In genomic region chr12:84487324-84488056, GRCm38 (mm10) we compare ENCODE assay signal across 10 mouse cellular contexts. TPM values are rescaled to one million over a fixed set of nuclear protein-coding genes. Genes with fewer than 3 reads are reported as not detected.
DNase-seq lines count a peak whose midpoint lies in the region; ATAC-seq and TF ChIP-seq lines count a peak whose summit lies in the region.
"Had no signal": no experiment of that assay in that cellular context is flagged by ENCODE, and none has a peak within 500 bp of the region (broad histone marks: within the 10 kb centered on the region; RNA-seq: fewer than 3 reads in every experiment).

No protein-coding gene starts in this region.

- DNase-seq in heart, adult 2 months = peak; percentile 38 to 40
- peak; percentile 4 for DNase-seq in forelimb bud, embryonic 11.5 days (ENCODE audit: low read depth, low spot score)
- DNase-seq in midbrain, embryonic 14.5 days = peak; percentile 81
- DNase-seq in stomach, postnatal 0 days (ENCODE audit: low spot score) = no peak
- no peak for DNase-seq in urinary bladder, postnatal 10 days (ENCODE audit: low spot score)

- H3K9ac ChIP-seq in heart, adult 2 months (ENCODE audit: low read depth, low read length) = no peak overlapping the region
- no peak overlapping the region for H3K9ac ChIP-seq in heart, embryonic 12.5 days
- H3K9ac ChIP-seq in kidney, embryonic 14.5 days (ENCODE audit: low read depth, low read length) = no peak overlapping the region
- no peak overlapping the region; the same call in 1 of the 2 replicates for H3K9ac ChIP-seq in midbrain, embryonic 14.5 days (replicated peaks; ENCODE audit: low read length)
- no peak overlapping the region for H3K9ac ChIP-seq in stomach, postnatal 0 days (ENCODE audit: low read length)
- H3K9ac ChIP-seq: embryonic facial prominence, embryonic 13.5 days; limb, embryonic 13.5 days had no signal

- H3K36me3 ChIP-seq in heart, adult 2 months (ENCODE audit: control insufficient read depth, insufficient read depth, low read length) = no peaks in the 10 kb centered on the region; the same call in 1 of the 2 replicates
- peaks cover 6% of the 10 kb centered on the region; the same call in 1 of the 2 replicates for H3K36me3 ChIP-seq in heart, embryonic 12.5 days
- no peaks in the 10 kb centered on the region for H3K36me3 ChIP-seq in kidney, embryonic 14.5 days (ENCODE audit: control insufficient read depth, insufficient read depth, low read length)
- H3K36me3 ChIP-seq in midbrain, embryonic 14.5 days (ENCODE audit: control insufficient read depth, insufficient read depth, low read length) = no peaks in the 10 kb centered on the region; the same call in 1 of the 2 replicates
- H3K36me3 ChIP-seq in stomach, postnatal 0 days (ENCODE audit: control insufficient read depth, insufficient read depth, low read length) = no peaks in the 10 kb centered on the region; the same call in 1 of the 2 replicates
- H3K36me3 ChIP-seq: limb, embryonic 13.5 days had no signal

- H3K27me3 ChIP-seq in heart, adult 2 months (ENCODE audit: control insufficient read depth, insufficient read depth, low read length) = no peaks in the 10 kb centered on the region
- H3K27me3 ChIP-seq in heart, embryonic 12.5 days (replicated peaks) = no peaks in the 10 kb centered on the region
- no peaks in the 10 kb centered on the region for H3K27me3 ChIP-seq in kidney, embryonic 14.5 days (ENCODE audit: control insufficient read depth, insufficient read depth, low read length)
- H3K27me3 ChIP-seq in midbrain, embryonic 14.5 days (ENCODE audit: control insufficient read depth, insufficient read depth, low read length) = peaks cover 16% of the 10 kb centered on the region; the same call in 1 of the 2 replicates
- no peaks in the 10 kb centered on the region for H3K27me3 ChIP-seq in stomach, postnatal 0 days (ENCODE audit: control insufficient read depth, insufficient read depth, low read length)
- H3K27me3 ChIP-seq: embryonic facial prominence, embryonic 13.5 days; limb, embryonic 13.5 days had no signal

- no peaks in the 10 kb centered on the region; the same call in 1 of the 2 replicates for H3K4me1 ChIP-seq in heart, adult 2 months (ENCODE audit: control insufficient read depth, insufficient read depth, low read length)
- H3K4me1 ChIP-seq in heart, embryonic 12.5 days (replicated peaks) = peaks cover 8% of the 10 kb centered on the region
- H3K4me1 ChIP-seq in kidney, embryonic 14.5 days (ENCODE audit: control insufficient read depth, insufficient read depth, low read length) = peaks cover 8% of the 10 kb centered on the region; the same call in 1 of the 2 replicates
- H3K4me1 ChIP-seq in midbrain, embryonic 14.5 days (ENCODE audit: control insufficient read depth, insufficient read depth, low read length) = peaks cover 9% of the 10 kb centered on the region; the same call in 1 of the 2 replicates
- H3K4me1 ChIP-seq in stomach, postnatal 0 days (replicated peaks; ENCODE audit: control insufficient read depth, insufficient read depth) = no peaks in the 10 kb centered on the region

- no peak overlapping the region for H3K27ac ChIP-seq in heart, adult 2 months
- H3K27ac ChIP-seq in heart, embryonic 12.5 days (ENCODE audit: poor library complexity, severe bottlenecking) = no peak overlapping the region
- no peak overlapping the region for H3K27ac ChIP-seq in kidney, embryonic 14.5 days (ENCODE audit: low read depth, low read length)
- 0 out of 2 replicates have a peak overlapping the region, but pooled peaks have one; percentile 52 for H3K27ac ChIP-seq in midbrain, embryonic 14.5 days (replicated peaks; ENCODE audit: low read depth, low read length)
- H3K27ac ChIP-seq in stomach, postnatal 0 days (replicated peaks) = no peak overlapping the region
- H3K27ac ChIP-seq: embryonic facial prominence, embryonic 13.5 days; limb, embryonic 13.5 days had no signal

- no peaks in the 10 kb centered on the region for H3K79me2 ChIP-seq in heart, adult 2 months (replicated peaks; ENCODE audit: control insufficient read depth, insufficient read depth, low read length)

- WGBS in heart, adult 2 months = 23% methylated on average over 8 of the region's 8 CpGs
- 23% methylated on average over 8 of the region's 8 CpGs for WGBS in heart, embryonic 12.5 days
- 10% methylated on average over 8 of the region's 8 CpGs for whole genome bisulfite sequencing in kidney, embryonic 14.5 days
- 17% methylated on average over 8 of the region's 8 CpGs for WGBS in midbrain, embryonic 14.5 days
- 29% methylated on average over 8 of the region's 8 CpGs for WGBS in stomach, postnatal 0 days

- H3K4me2 ChIP-seq in heart, embryonic 12.5 days = no peak overlapping the region
- no peak overlapping the region for H3K4me2 ChIP-seq in kidney, embryonic 14.5 days (replicated peaks; ENCODE audit: low read depth, low read length)
- H3K4me2 ChIP-seq in midbrain, embryonic 14.5 days (ENCODE audit: low read length) = peak overlapping the region; percentile 22; the same call in 1 of the 2 replicates
- no peak overlapping the region for H3K4me2 ChIP-seq in stomach, postnatal 0 days (replicated peaks; ENCODE audit: low read depth)
- H3K4me2 ChIP-seq: embryonic facial prominence, embryonic 13.5 days; limb, embryonic 13.5 days had no signal

- H3K4me3 ChIP-seq in heart, adult 2 months = no peak overlapping the region
- H3K4me3 ChIP-seq in heart, embryonic 12.5 days = no peak overlapping the region
- no peak overlapping the region for H3K4me3 ChIP-seq in kidney, embryonic 14.5 days (ENCODE audit: low read length)
- no peak overlapping the region for H3K4me3 ChIP-seq in midbrain, embryonic 14.5 days (replicated peaks; ENCODE audit: low read depth, low read length)
- no peak overlapping the region for H3K4me3 ChIP-seq in stomach, postnatal 0 days (ENCODE audit: low read depth, low read length)
- H3K4me3 ChIP-seq: embryonic facial prominence, embryonic 13.5 days; limb, embryonic 13.5 days had no signal

- TF ChIP-seq CTCF in heart, adult 2 months (IDR thresholded peaks at IDR 0.05) = no peak
- no peak for TF ChIP-seq CTCF in stomach, postnatal 0 days (IDR thresholded peaks at IDR 0.05; ENCODE audit: low read depth)

- no peak for TF ChIP-seq POLR2A in heart, adult 2 months (IDR thresholded peaks at IDR 0.05; ENCODE audit: insufficient read depth, low read depth, low read length)

- no peak for ATAC-seq in heart, embryonic 12.5 days (ENCODE audit: insufficient number of reproducible peaks, low FRiP score)
- peak; percentile 62; the same call in 1 of the 2 replicates for ATAC-seq in kidney, embryonic 14.5 days (ENCODE audit: low FRiP score, low TSS enrichment)
- peak; percentile 70; the same call in 1 of the 2 replicates for ATAC-seq in midbrain, embryonic 14.5 days (ENCODE audit: low FRiP score, low TSS enrichment)
- no peak for ATAC-seq in cerebellum, adult (ENCODE audit: insufficient number of reproducible peaks, low FRiP score, low TSS enrichment)
- ATAC-seq in stomach, postnatal 0 days (ENCODE audit: low FRiP score, low TSS enrichment) = no peak

- no peaks in the 10 kb centered on the region for H3K9me3 ChIP-seq in heart, embryonic 12.5 days (replicated peaks)
- no peaks in the 10 kb centered on the region for H3K9me3 ChIP-seq in kidney, embryonic 14.5 days (ENCODE audit: control insufficient read depth, low read length)
- H3K9me3 ChIP-seq in midbrain, embryonic 14.5 days (ENCODE audit: control insufficient read depth, low read length) = no peaks in the 10 kb centered on the region
- no peaks in the 10 kb centered on the region for H3K9me3 ChIP-seq in stomach, postnatal 0 days (ENCODE audit: control insufficient read depth, low read length)
- H3K9me3 ChIP-seq: embryonic facial prominence, embryonic 13.5 days; limb, embryonic 13.5 days had no signal

- intact Hi-C loops in heart, adult 2 months (cut with DNase I) = no loop called here

- TF ChIP-seq EP300 in heart, adult 2 months (IDR thresholded peaks at IDR 0.05; ENCODE audit: insufficient read depth, low read depth, low read length) = no peak
- no peak for TF ChIP-seq EP300 in stomach, postnatal 0 days (optimal IDR thresholded peaks at IDR 0.05)

RNA-seq across cellular contexts. Expression of gene Lin52, which starts 36.3 kb away (rescaled TPM):
- 10 to 100 TPM in 1 of 2 experiments, 1 to 10 TPM in 1; 7.8 to 12.4 TPM for total RNA-seq in heart, adult 2 months (2021)
- 16.5 and 30.6 TPM in 2 replicates for polyA plus RNA-seq in heart, adult 2 months (2012; rRNA removed)
- 15.4 and 15.8 TPM in 2 replicates for polyA plus RNA-seq in heart, embryonic 12.5 days (2016; fragmentation: Nextera tagmentation; extraction: Ambion mirVana)
- polyA plus RNA-seq in kidney, embryonic 14.5 days (2014; fragmentation: Nextera tagmentation; extraction: Ambion mirVana) = 21.0 and 23.2 TPM in 2 replicates
- polyA plus RNA-seq in midbrain, embryonic 14.5 days (2014; fragmentation: Nextera tagmentation; extraction: Ambion mirVana) = 37.1 and 41.5 TPM in 2 replicates
- polyA plus RNA-seq in stomach, postnatal 0 days (2015; fragmentation: Nextera tagmentation; extraction: Ambion mirVana) = 8.5 and 8.7 TPM in 2 replicates

RNA-seq across cellular contexts. Expression of gene Aldh6a1, which starts 36.7 kb away (rescaled TPM):
- total RNA-seq in heart, adult 2 months (2021) = 100 to 1,000 TPM; 189 to 236 TPM
- 83.5 and 173 TPM in 2 replicates for polyA plus RNA-seq in heart, adult 2 months (2012; rRNA removed)
- polyA plus RNA-seq in heart, embryonic 12.5 days (2016; fragmentation: Nextera tagmentation; extraction: Ambion mirVana) = 43.6 and 43.9 TPM in 2 replicates
- 25.0 and 50.2 TPM in 2 replicates for polyA plus RNA-seq in kidney, embryonic 14.5 days (2014; fragmentation: Nextera tagmentation; extraction: Ambion mirVana)
- 29.6 and 39.4 TPM in 2 replicates for polyA plus RNA-seq in midbrain, embryonic 14.5 days (2014; fragmentation: Nextera tagmentation; extraction: Ambion mirVana)
- polyA plus RNA-seq in stomach, postnatal 0 days (2015; fragmentation: Nextera tagmentation; extraction: Ambion mirVana) = 43.4 and 52.1 TPM in 2 replicates

Comparison
In these comparisons a context has a peak if more than half of its experiments do, and no peak if none do; other contexts are left out.
1. DNase-seq: peak in heart, adult 2 months (2 of 2), forelimb bud, embryonic 11.5 days (single experiment) and midbrain, embryonic 14.5 days (single experiment); none in stomach, postnatal 0 days (single experiment) and urinary bladder, postnatal 10 days (single experiment).
2. ATAC-seq: peak in kidney, embryonic 14.5 days (single experiment) and midbrain, embryonic 14.5 days (single experiment); none in heart, embryonic 12.5 days (single experiment), cerebellum, adult (single experiment) and stomach, postnatal 0 days (single experiment).